ENCODE assay signal across 8 mouse cellular contexts in genomic region chr3:58163806-58164205, GRCm38 (mm10).
DNase-seq lines count a peak whose midpoint lies in the region; ATAC-seq lines count a peak whose summit lies in the region.

No protein-coding gene starts in this region.

- H3K36me3 ChIP-seq in kidney, embryonic 14.5 days (ENCODE audit: control insufficient read depth, insufficient read depth, low read length), result no peaks in the 10 kb centered on the region
- H3K36me3 ChIP-seq in limb, embryonic 13.5 days, result no peaks in the 10 kb centered on the region
- H3K36me3 ChIP-seq in midbrain, embryonic 16.5 days (ENCODE audit: control insufficient read depth, insufficient read depth, low read length), result no peaks in the 10 kb centered on the region
- H3K36me3 ChIP-seq in splenic B cell, adult 2 months (ENCODE audit: control insufficient read depth, insufficient read depth, low read length, poor library complexity, severe bottlenecking), result no peaks in the 10 kb centered on the region

- peak; percentile 72 for ATAC-seq in kidney, embryonic 14.5 days (ENCODE audit: low FRiP score, low TSS enrichment)
- peak; percentile 52; the same call in 1 of the 2 replicates for ATAC-seq in limb, embryonic 13.5 days (ENCODE audit: low FRiP score, low read depth)
- peak; percentile 71 for ATAC-seq in midbrain, embryonic 16.5 days

- no peak overlapping the region for H3K27ac ChIP-seq in kidney, embryonic 14.5 days (ENCODE audit: low read depth, low read length)
- no peak overlapping the region for H3K27ac ChIP-seq in limb, embryonic 13.5 days
- H3K27ac ChIP-seq in midbrain, embryonic 16.5 days (ENCODE audit: low read length), result no peak overlapping the region

- no peak overlapping the region for H3K9ac ChIP-seq in kidney, embryonic 14.5 days (ENCODE audit: low read depth, low read length)
- H3K9ac ChIP-seq in limb, embryonic 13.5 days, result no peak overlapping the region
- no peak overlapping the region for H3K9ac ChIP-seq in midbrain, embryonic 16.5 days (ENCODE audit: low read depth, low read length)

- H3K4me1 ChIP-seq in kidney, embryonic 14.5 days (ENCODE audit: control insufficient read depth, insufficient read depth, low read length), result 0 out of 2 replicates have a peak, but pooled peaks cover 3% of the 10 kb centered on the region
- peaks cover 13% of the 10 kb centered on the region for H3K4me1 ChIP-seq in limb, embryonic 13.5 days
- peaks cover 5% of the 10 kb centered on the region; the same call in 1 of the 2 replicates for H3K4me1 ChIP-seq in midbrain, embryonic 16.5 days (ENCODE audit: control insufficient read depth, insufficient read depth, low read length)

- H3K4me2 ChIP-seq in kidney, embryonic 14.5 days (replicated peaks; ENCODE audit: low read depth, low read length), result no peak overlapping the region
- H3K4me2 ChIP-seq in limb, embryonic 13.5 days (replicated peaks), result no peak overlapping the region
- H3K4me2 ChIP-seq in midbrain, embryonic 16.5 days (ENCODE audit: low read length), result no peak overlapping the region

- H3K4me3 ChIP-seq in kidney, embryonic 14.5 days (ENCODE audit: low read length), result no peak overlapping the region
- H3K4me3 ChIP-seq in limb, embryonic 13.5 days, result no peak overlapping the region
- H3K4me3 ChIP-seq in midbrain, embryonic 16.5 days (ENCODE audit: low read depth, low read length), result no peak overlapping the region

- H3K9me3 ChIP-seq in kidney, embryonic 14.5 days (ENCODE audit: control insufficient read depth, low read length), result no peaks in the 10 kb centered on the region
- H3K9me3 ChIP-seq in limb, embryonic 13.5 days, result no peaks in the 10 kb centered on the region
- no peaks in the 10 kb centered on the region for H3K9me3 ChIP-seq in midbrain, embryonic 16.5 days (replicated peaks; ENCODE audit: control insufficient read depth, low read length, poor library complexity, severe bottlenecking)

- no peaks in the 10 kb centered on the region for H3K27me3 ChIP-seq in kidney, embryonic 14.5 days (ENCODE audit: control insufficient read depth, insufficient read depth, low read length)
- H3K27me3 ChIP-seq in limb, embryonic 13.5 days, result peaks cover 16% of the 10 kb centered on the region
- no peaks in the 10 kb centered on the region for H3K27me3 ChIP-seq in midbrain, embryonic 16.5 days (ENCODE audit: control insufficient read depth, insufficient read depth, low read depth, low read length)
- no peaks in the 10 kb centered on the region; the same call in 1 of the 2 replicates for H3K27me3 ChIP-seq in splenic B cell, adult 2 months (ENCODE audit: control insufficient read depth, insufficient read depth, low read length, poor library complexity, severe bottlenecking)

- DNase-seq in urinary bladder, postnatal 14 days (ENCODE audit: low spot score), result peak; percentile 80
- no peak for DNase-seq in urinary bladder, postnatal 10 days (ENCODE audit: low spot score)
- peak; percentile 85 for DNase-seq in embryo, embryonic 9.5 days (ENCODE audit: extremely low spot score)
- peak; percentile 56 to 78 for DNase-seq in heart, adult 9 months (ENCODE audit: low spot score in 2 of 2)
- peak; percentile 56 for DNase-seq in splenic B cell, adult 2 months (ENCODE audit: low read depth, low spot score)

- 6% methylated on average over 10 of the region's 10 CpGs for WGBS in kidney, embryonic 14.5 days
- 8% methylated on average over 10 of the region's 10 CpGs for WGBS in limb, embryonic 13.5 days
- WGBS in midbrain, embryonic 16.5 days, result 8% methylated on average over 10 of the region's 10 CpGs
